Mouse (Mus musculus): Measurements from ENCODE around the gene Agpat4.
A peak's percentile ranks its signal among the peaks of the same experiment; 100 is the strongest.

The Agpat4 gene

DNA sequence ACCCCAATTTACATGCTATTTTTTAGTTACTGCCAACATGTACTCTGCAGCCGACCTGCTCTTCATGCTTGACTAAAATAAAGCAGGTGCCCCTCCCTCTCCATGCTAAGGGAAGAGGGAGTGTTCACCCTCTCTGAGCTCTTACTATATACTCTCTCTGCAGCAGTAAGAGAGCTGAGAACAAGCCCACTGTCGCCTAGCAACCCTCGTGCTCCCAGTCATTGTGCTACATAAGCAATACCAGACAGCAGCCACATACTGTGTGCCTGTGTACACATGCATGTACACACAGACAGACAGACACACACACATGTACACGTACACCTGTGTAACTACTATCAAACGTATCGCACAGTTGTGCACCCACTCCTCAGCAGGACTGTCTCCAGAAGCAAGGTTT, 111.7 kb downstream of the Agpat4 start:
- DNase-seq: no peak

GRCm38 (mm10) chr17:12231087-12231486, 112.6 kb downstream of the Agpat4 start:
- DNase-seq: no peak

DNA sequence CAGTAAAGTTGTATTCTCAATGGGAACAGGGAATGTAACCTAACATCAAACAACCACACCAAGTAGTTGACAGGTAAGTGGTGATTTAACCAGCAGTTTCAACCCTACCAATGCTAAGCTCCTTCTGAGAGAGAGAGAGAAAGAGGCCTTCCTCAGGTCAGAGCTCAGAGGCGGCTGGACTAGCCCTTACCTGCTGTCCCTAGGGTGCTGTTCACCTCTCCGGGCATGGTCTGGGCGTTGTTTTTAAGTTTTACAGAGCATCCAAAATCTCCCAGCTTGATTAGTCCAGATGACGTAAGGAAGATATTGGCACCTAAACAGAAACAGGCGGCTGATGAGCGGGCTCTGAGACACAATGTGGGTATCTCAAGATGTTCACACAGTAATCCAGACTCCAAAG, 114.2 kb downstream of the Agpat4 start:
- no peak for DNase-seq

DNA sequence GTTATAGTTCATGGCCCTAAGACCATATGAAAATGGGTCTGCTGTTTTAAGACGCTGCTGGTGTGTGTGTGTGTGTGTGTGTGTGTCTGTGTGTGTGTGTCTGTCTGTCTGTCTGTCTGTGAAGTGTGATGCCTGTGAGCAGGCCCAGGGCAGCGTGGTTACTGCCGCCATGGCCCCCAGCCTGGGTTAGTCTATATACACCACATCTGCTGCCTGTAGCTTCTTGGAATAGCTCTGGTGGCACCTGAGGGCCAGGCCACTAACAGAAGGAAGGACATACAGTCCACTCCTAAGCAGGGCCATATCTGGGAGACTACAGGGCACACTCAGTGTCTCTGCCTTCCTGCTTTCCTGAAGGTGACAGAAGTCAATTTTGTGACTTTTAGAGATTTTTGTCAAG, 122.2 kb downstream of the Agpat4 start:
- no peak for DNase-seq

DNA sequence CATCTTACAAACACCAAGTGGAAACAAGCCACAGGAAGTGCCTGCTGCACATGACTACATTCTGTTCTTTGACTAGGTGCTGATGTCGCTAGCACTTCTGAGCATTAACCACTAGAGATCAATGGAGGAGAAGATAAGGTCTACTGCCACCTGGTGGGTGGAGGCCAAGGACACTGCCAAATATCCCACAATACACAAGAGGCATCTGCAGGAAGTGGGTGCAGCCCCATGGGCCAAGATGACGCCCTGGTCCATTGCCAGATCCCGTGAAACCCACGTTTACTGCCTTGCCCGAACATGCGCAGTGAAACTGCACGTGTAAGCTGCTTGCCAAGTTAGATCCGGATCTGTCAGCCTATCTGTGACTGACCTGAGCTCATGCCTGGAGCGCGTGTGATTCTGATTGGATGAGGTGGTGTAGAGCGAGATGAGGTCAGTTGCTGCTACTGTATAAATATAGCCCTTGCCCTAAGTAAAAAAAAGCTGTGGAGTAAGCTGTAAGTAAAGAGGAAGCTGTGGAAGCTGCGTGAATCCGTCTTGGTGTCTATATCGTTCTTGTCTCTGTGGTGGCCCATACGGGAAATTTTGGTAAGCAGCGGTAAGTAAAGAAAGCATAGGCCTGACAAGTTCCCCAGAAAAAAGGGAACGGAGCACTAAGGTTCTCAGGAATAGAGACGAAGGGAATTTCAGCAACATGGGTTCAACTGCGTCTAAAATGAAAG, 131.4 kb downstream of the Agpat4 start:
- peak; percentile 40 to 52 for DNase-seq

DNA sequence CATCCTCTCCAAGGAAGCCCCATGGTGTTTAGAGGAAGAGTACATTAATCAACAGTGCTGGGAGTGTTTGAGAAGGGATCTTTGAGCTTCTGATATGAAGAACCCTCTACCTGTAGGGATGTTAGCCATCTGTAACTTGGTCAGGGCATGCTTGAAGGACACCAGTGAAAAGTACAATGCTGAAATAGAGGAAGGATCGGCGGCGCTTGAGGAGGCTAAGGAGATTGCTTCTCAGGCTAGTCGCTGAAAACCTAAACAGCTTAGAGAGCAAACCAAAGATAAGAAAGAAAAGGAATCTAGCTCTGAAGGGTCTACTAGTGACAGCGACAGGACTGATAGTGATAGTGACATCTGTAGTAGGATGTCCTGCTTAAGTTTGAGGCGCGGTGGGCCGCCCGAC, 132.1 kb downstream of the Agpat4 start:
- no peak for DNase-seq

DNA sequence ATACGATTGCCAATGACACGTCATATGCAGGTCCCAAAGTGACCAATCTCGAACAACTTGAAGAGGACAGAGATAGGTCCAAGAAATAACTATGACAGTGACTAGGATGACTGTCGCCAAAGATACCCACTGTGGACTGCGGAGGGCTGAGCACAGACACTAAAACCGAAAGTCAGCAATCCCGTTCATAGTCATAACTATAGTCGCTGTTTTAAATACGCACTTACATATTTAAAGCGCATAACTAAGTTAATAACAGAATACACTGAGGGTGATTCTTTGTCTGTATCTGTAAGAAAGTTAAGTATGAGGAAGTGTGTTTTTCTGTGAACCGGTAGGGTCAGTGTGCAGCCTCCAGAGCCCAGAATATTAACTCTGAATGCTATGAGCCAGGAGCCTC, 137.6 kb downstream of the Agpat4 start:
- no peak for DNase-seq

GRCm38 (mm10) chr17:12258517-12258916, 140.0 kb downstream of the Agpat4 start:
- DNase-seq: no peak

GRCm38 (mm10) chr17:12259957-12260356, 141.5 kb downstream of the Agpat4 start:
- DNase-seq: no peak

DNA sequence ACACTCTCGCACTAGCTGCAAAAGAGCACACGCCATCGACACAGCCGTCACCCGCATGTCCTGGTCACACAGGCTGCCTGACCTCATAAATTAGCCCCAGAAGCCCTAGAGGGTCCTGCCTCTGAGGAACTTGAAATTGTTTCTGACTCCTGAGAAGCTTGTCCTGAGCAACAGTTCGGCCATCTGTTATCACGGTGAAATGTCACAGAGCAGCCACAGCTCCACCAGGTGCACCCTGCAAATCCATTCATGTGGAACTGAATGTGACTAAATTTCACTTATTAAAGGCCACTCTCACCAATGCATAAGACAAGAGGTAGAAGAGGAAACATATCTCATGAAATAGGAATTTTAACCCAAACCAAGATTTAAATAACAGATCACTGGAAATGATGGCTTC, 142.9 kb downstream of the Agpat4 start:
- DNase-seq: no peak

DNA sequence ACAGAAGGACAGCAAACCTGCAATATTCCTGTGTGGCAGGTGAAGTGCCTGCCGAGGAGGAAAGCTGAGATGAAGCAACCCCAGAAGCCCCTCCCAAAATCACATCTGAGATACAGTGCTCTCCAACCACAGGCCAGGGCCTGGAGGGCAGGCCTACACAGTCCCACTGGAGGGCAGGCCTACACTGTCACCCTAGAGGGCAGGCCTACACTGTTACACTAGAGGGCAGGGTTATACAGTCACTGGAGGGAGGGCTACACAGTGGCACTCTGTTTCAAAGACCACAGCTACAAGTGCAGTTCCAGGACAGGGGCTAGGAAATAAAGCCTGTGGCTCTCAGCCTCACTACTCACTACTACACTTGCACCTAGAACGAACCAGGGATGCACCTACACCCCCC, 143.4 kb downstream of the Agpat4 start:
- no peak for DNase-seq

DNA sequence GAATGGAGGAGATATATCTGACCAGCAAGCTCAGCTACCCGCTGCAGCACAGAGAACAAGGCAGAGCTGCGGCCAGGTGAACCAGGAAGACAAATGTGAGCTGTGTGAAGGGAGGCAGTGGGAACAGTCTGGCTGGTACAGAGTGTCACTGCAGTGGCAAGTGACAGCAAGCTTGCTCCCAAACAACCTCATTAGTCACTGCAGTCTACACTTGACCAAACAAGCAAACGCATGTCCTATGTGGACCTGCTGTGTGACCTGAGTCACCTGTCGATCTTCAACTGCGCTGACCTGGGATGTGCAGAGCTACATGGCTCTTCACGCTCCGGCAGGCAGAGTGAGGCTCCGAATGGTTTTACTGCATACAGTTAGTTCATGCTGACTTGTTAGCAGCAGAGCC, 144.3 kb downstream of the Agpat4 start:
- DNase-seq: no peak

DNA sequence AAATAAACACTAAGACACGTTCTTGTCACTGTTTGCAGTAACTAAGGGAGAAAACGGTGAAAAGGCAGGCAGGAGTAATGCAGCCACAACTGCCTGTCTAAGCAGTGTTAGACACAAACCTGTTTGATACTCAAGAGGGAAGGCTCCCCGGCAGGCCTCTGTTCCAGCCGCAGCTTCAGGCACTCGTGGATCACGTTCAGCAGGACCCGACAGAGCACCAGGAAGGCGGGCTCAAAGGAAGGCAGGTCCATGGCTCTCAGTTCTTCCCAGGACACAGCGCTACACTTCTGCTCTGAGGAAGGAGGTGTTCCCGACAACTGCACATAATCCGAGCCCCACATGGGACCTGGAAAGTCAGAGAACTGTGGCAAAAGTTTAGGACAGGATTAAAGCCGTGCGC, 145.3 kb downstream of the Agpat4 start:
- DNase-seq: no peak

- no peak for DNase-seq
Observed at GRCm38 (mm10) chr17:12264293-12264692, 145.8 kb downstream of the Agpat4 start.

DNA sequence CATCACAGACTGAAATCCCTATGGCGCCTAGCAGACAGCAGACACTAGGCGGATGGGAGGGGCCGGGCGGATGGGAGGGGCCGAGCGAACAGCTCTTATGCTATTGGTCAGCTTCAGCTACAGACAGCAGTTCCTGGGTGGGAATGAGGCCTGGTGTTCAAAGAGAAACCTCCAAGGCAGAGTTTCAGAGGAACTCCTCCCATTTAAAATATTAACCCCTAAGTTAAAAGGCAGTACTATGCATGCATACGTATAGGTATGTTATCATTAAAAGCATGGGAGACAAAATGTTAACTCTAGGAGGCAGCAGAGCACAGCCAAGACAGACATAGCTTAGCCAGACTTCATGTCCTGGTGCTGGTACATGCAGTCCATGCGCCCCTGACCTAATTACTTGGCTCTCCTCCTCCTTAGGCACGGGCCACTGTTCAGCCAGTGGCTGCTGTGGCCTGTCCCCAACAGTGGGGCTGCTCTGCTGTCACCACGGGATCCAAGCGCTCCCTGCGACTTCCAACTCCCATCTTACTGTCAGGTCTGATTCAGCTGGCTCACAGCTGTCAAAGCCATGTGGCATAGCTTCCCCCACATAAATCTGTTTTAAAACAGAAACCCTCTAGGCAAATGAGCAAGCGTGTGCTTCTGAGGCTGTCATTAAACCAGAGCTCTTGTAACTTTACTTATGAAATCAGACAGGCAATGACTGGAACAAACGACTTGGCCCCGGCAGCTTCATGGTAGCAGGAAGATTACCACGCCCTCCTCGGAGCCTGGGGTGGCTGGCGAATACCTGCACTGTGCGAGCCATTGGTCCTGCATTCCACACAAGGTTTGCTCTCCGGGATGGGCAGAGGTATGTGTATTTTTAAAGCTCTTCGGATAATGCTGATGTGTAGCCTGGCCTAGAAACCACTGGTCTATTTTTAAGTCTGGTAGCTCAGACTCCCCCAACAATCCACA, 147.7 kb downstream of the Agpat4 start:
- DNase-seq: peak in 1 of 2 experiments; percentile 2

DNA sequence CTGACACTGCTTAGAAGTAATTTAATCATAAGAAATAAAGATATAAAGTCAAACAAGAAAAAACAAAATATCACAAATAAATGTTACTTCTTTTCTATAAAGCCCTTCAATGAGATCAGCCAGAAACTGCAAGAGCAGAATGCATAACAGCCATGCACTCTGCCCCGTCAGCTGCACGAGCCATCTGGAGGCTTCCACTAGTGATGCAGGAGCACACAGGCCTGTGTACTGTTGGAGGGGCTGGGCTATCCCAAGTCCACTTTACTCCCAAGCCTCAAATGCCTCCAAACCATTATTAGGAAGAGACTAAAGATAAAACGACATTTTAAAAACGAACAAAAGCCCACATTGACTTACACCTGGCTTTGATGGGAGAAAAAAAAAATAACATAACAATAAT, 149.6 kb downstream of the Agpat4 start:
- DNase-seq: no peak

- peak in 1 of 2 experiments; percentile 10 for DNase-seq
Observed at GRCm38 (mm10) chr17:12268538-12268937, 150.0 kb downstream of the Agpat4 start.

Data from B cell, adult 2 months (primary cell).